ENCODE assay signal across 8 mouse cellular contexts in the genomic region with DNA sequence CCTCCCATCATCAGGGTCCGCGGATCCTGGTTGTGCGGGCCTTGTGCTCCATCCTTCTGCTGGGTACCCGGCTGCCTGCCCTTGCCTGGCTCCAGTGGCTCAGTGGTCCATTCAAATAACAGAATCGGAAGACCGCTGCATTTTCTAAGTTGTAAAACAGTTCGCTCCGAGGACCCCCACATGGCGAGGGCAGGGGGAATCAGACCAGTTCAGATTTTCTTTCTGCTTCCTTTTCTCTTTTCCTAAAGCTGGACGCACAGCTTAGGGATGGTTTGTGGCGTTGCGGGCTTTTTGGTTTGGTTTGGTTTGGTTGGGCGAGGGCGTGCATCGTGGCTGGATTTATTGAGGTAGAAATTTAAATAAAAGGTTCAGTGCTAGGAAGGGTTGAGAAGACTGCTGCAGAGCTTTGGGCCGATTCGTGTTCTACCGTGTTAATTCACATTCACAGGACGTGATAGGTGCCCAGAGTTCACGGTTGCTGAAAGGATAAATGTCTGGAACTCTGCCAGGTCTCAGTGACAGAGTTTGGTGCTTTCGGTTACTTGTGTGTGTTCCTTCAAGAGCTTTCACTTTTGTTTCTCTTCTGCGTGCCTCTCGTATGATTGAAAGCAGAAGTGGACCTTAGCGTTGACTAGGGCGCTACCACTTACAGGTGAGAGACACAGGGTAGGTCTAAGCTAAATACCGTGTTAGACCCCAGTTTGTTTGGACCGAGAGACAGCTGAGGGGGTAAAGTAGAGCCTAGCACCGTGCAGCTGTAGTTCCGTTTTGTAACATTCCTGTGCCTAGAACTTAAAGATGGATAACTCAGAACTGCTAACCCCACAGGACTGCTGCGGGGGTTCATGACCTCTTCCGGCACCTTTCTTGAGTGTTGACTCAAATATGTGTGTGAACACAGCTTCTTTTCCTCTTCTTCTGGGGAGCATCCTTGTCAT.
DNase-seq lines count a peak whose midpoint lies in the region; ATAC-seq lines count a peak whose summit lies in the region.

No protein-coding gene starts in this region.

- peaks cover 15% of the 10 kb centered on the region; the same call in 1 of the 2 replicates for H3K4me1 ChIP-seq in limb, embryonic 12.5 days (replicated peaks)
- peaks cover 24% of the 10 kb centered on the region for H3K4me1 ChIP-seq in midbrain, embryonic 14.5 days (ENCODE audit: control insufficient read depth, insufficient read depth, low read length)

- H3K27me3 ChIP-seq in limb, embryonic 12.5 days: peaks cover 8% of the 10 kb centered on the region
- no peaks in the 10 kb centered on the region for H3K27me3 ChIP-seq in midbrain, embryonic 14.5 days (ENCODE audit: control insufficient read depth, insufficient read depth, low read length)
- H3K27me3 ChIP-seq in splenic B cell, adult 2 months (ENCODE audit: control insufficient read depth, insufficient read depth, low read length, poor library complexity, severe bottlenecking): no peaks in the 10 kb centered on the region

- no peaks in the 10 kb centered on the region for H3K36me3 ChIP-seq in limb, embryonic 12.5 days
- no peaks in the 10 kb centered on the region for H3K36me3 ChIP-seq in midbrain, embryonic 14.5 days (ENCODE audit: control insufficient read depth, insufficient read depth, low read length)
- H3K36me3 ChIP-seq in splenic B cell, adult 2 months (ENCODE audit: control insufficient read depth, insufficient read depth, low read length, poor library complexity, severe bottlenecking): no peaks in the 10 kb centered on the region

- peak overlapping the region; percentile 89 for H3K9ac ChIP-seq in limb, embryonic 12.5 days (replicated peaks)
- peak overlapping the region; percentile 98 for H3K9ac ChIP-seq in midbrain, embryonic 14.5 days (replicated peaks; ENCODE audit: low read length)

- H3K4me2 ChIP-seq in limb, embryonic 12.5 days: peak overlapping the region; percentile 88
- H3K4me2 ChIP-seq in midbrain, embryonic 14.5 days (ENCODE audit: low read length): peak overlapping the region; percentile 72

- peak overlapping the region; percentile 46; the same call in 1 of the 2 replicates for H3K27ac ChIP-seq in limb, embryonic 12.5 days
- H3K27ac ChIP-seq in midbrain, embryonic 14.5 days (replicated peaks; ENCODE audit: low read depth, low read length): peak overlapping the region; percentile 98

- no peak for ATAC-seq in limb, embryonic 12.5 days (ENCODE audit: insufficient number of reproducible peaks, insufficient read depth, low FRiP score, low TSS enrichment, low read depth)
- ATAC-seq in midbrain, embryonic 14.5 days (ENCODE audit: low FRiP score, low TSS enrichment): peak; percentile 9; the same call in 1 of the 2 replicates

- 17% methylated on average over 31 of the region's 31 CpGs for whole genome bisulfite sequencing in limb, embryonic 12.5 days
- 12% methylated on average over 31 of the region's 31 CpGs for WGBS in midbrain, embryonic 14.5 days

- peak; percentile 40 to 55 for DNase-seq in right cerebral cortex, postnatal 10 days (ENCODE audit: low spot score in 2 of 2)
- no peak for DNase-seq in right cerebral cortex, postnatal 14 days
- peak; percentile 59 to 65 for DNase-seq in cerebellum, postnatal 14 days
- DNase-seq in gastrocnemius, adult 8-10 months (ENCODE audit: low spot score in 2 of 2): peak; percentile 17 to 28
- DNase-seq in induced T-regulatory cell, adult 2 months (ENCODE audit: low read depth): peak; percentile 91
- peak; percentile 79 for DNase-seq in midbrain, embryonic 14.5 days
- peak; percentile 92 for DNase-seq in splenic B cell, adult 2 months (ENCODE audit: low read depth, low spot score)

- no peaks in the 10 kb centered on the region for H3K9me3 ChIP-seq in limb, embryonic 12.5 days
- H3K9me3 ChIP-seq in midbrain, embryonic 14.5 days (ENCODE audit: control insufficient read depth, low read length): no peaks in the 10 kb centered on the region

- H3K4me3 ChIP-seq in limb, embryonic 12.5 days (replicated peaks): peak overlapping the region; percentile 89
- peak overlapping the region; percentile 89 for H3K4me3 ChIP-seq in midbrain, embryonic 14.5 days (replicated peaks; ENCODE audit: low read depth, low read length)
